Mouse (Mus musculus) C2C12 (cell line): ENCODE measurements around the gene Ankrd36.

Experiments
- CTCF ChIP-seq: IDR thresholded peaks from one replicate; pipeline ENCODE4 v1.5.1; 2011; ENCODE audit not compliant: control insufficient read depth, insufficient read depth, insufficient read length
- MYOG ChIP-seq: IDR thresholded peaks from one replicate; pipeline ENCODE4 v1.6.1; 2011; ENCODE audit not compliant: control insufficient read depth, insufficient read length; ENCODE audit errors: extremely low read depth
- USF1 ChIP-seq: IDR thresholded peaks from one replicate; pipeline ENCODE4 v1.6.1; 2011; ENCODE audit warnings: low read depth, mild to moderate bottlenecking, control low read depth, moderate library complexity

DNA sequence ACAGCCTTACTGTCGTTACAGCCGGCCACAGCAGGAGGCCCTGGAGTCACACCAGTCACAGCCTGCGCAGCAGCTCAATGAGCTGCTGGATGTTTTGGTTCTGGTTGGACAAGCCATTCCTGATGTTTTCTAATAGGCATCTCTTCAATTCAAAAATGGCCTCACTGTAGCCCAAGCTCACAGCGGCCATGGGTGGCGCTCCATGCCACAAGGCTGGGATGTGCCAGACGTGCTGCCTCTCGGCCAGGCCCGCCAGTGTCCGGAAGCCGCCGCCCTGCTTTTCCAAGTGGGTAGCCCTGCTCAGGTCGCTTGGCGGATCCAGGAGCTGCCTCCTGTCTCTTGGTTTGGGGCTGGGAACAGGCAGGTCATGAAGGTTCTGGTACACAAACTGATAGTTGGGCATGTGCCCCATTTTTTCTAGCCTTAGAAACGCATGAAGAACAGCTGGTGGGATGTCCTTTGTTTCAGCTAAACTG is 146.2 kb downstream of the Ankrd36 start, which contains the start of gene Mrps24:
- TF ChIP-seq CTCF: no peak
- no peak for TF ChIP-seq USF1
- no peak for TF ChIP-seq MYOG
